Comparison of ENCODE assay signal across 13 mouse cellular contexts in the genomic region with DNA sequence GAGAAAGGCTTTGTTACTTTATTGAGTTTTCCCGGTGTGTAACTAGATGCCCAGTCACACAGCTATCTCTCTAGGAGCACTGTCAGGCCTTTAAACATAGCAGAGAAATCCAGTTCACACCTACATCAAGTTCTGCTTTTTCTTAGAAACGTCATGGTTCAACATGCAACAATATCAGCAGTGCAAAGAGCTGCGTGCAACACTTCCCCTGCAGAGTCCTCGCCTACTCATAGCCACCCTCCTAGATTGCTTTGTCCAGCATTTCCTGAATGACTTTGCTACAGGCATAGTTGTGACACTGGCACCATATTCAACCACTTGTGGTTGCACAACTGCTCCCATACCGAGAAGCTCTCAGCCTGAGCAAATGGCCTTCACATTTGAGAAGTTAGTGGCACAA. TPM values are rescaled to one million over a fixed set of nuclear protein-coding genes. Genes with fewer than 3 reads are reported as not detected.
A peak's percentile ranks its signal among the peaks of the same experiment; 100 is the strongest.
DNase-seq lines count a peak whose midpoint lies in the region; ATAC-seq and TF ChIP-seq lines count a peak whose summit lies in the region.
"Had no signal": no experiment of that assay in that cellular context is flagged by ENCODE, and none has a peak within 500 bp of the region (broad histone marks: within the 10 kb centered on the region; RNA-seq: fewer than 3 reads in every experiment).

No protein-coding gene starts in this region.

- H3K27me3 ChIP-seq in liver, embryonic 11.5 days (replicated peaks; ENCODE audit: control insufficient read depth, insufficient read depth, low read length): no peaks in the 10 kb centered on the region
- H3K27me3 ChIP-seq in lung, embryonic 14.5 days (ENCODE audit: insufficient read depth, low read length): no peaks in the 10 kb centered on the region
- H3K27me3 ChIP-seq: embryonic facial prominence, embryonic 15.5 days; hindbrain, embryonic 13.5 days; lung, embryonic 15.5 days; neural tube, embryonic 12.5 days had no signal

- H3K9ac ChIP-seq in liver, embryonic 11.5 days (ENCODE audit: low read depth, low read length): no peak overlapping the region
- H3K9ac ChIP-seq in lung, embryonic 14.5 days: no peak overlapping the region
- H3K9ac ChIP-seq: embryonic facial prominence, embryonic 15.5 days; hindbrain, embryonic 13.5 days; lung, embryonic 15.5 days; neural tube, embryonic 12.5 days had no signal

- no peak overlapping the region for H3K4me3 ChIP-seq in liver, embryonic 11.5 days (ENCODE audit: low read depth, low read length)
- no peak overlapping the region for H3K4me3 ChIP-seq in lung, embryonic 14.5 days (ENCODE audit: low read depth, low read length)
- H3K4me3 ChIP-seq: embryonic facial prominence, embryonic 15.5 days; hindbrain, embryonic 13.5 days; lung, embryonic 15.5 days; neural tube, embryonic 12.5 days had no signal

- no peak overlapping the region for H3K27ac ChIP-seq in liver, embryonic 11.5 days (ENCODE audit: low read depth, low read length)
- no peak overlapping the region for H3K27ac ChIP-seq in lung, embryonic 14.5 days (ENCODE audit: low read depth)
- H3K27ac ChIP-seq: embryonic facial prominence, embryonic 15.5 days; hindbrain, embryonic 13.5 days; lung, embryonic 15.5 days; neural tube, embryonic 12.5 days had no signal

- WGBS in liver, embryonic 11.5 days: 58% methylated on average over 5 of the region's 5 CpGs
- WGBS in lung, embryonic 14.5 days: 79% methylated on average over 5 of the region's 5 CpGs

- no peak for ATAC-seq in liver, embryonic 11.5 days (replicated peaks; ENCODE audit: low FRiP score)
- ATAC-seq in lung, embryonic 14.5 days (ENCODE audit: insufficient read depth): no peak
- ATAC-seq: Patski had no signal

- H3K4me1 ChIP-seq in liver, embryonic 11.5 days (replicated peaks; ENCODE audit: control insufficient read depth, insufficient read depth, low read length): no peaks in the 10 kb centered on the region
- H3K4me1 ChIP-seq in lung, embryonic 14.5 days (ENCODE audit: insufficient read depth): no peaks in the 10 kb centered on the region
- H3K4me1 ChIP-seq: embryonic facial prominence, embryonic 15.5 days; hindbrain, embryonic 13.5 days; lung, embryonic 15.5 days; neural tube, embryonic 12.5 days had no signal

- DNase-seq in adrenal gland, adult 2 months: peak; percentile 9
- DNase-seq in adrenal gland, adult 18-20 months (ENCODE audit: low spot score in 2 of 2): no peak
- peak; percentile 15 for DNase-seq in liver
- DNase-seq in liver, embryonic 11.5 days (ENCODE audit: low spot score): no peak
- peak; percentile 27 for DNase-seq in lung, embryonic 14.5 days
- peak; percentile 75 to 77 for DNase-seq in spleen, postnatal 36 days (ENCODE audit: low spot score in 2 of 2)
- no peak for DNase-seq in testis, postnatal 14 days (ENCODE audit: low spot score)
- no peak for DNase-seq in ovary, postnatal 36 days (ENCODE audit: low spot score)

- H3K9me3 ChIP-seq in liver, embryonic 11.5 days (ENCODE audit: control insufficient read depth, low read length): no peaks in the 10 kb centered on the region
- H3K9me3 ChIP-seq in lung, embryonic 14.5 days (ENCODE audit: low read depth, low read length): no peaks in the 10 kb centered on the region
- H3K9me3 ChIP-seq: embryonic facial prominence, embryonic 15.5 days; hindbrain, embryonic 13.5 days; lung, embryonic 15.5 days; neural tube, embryonic 12.5 days had no signal

- no peak for TF ChIP-seq CTCF in lung, embryonic 14.5 days (IDR thresholded peaks at IDR 0.05; ENCODE audit: low read depth)

- H3K36me3 ChIP-seq in liver, embryonic 11.5 days (ENCODE audit: control insufficient read depth, insufficient read depth, low read length): no peaks in the 10 kb centered on the region
- no peaks in the 10 kb centered on the region for H3K36me3 ChIP-seq in lung, embryonic 14.5 days (ENCODE audit: insufficient read depth)
- H3K36me3 ChIP-seq: embryonic facial prominence, embryonic 15.5 days; hindbrain, embryonic 13.5 days; lung, embryonic 15.5 days; neural tube, embryonic 12.5 days had no signal

- H3K4me2 ChIP-seq in liver, embryonic 11.5 days: no peak overlapping the region
- no peak overlapping the region for H3K4me2 ChIP-seq in lung, embryonic 14.5 days
- H3K4me2 ChIP-seq: embryonic facial prominence, embryonic 15.5 days; hindbrain, embryonic 13.5 days; lung, embryonic 15.5 days; neural tube, embryonic 12.5 days had no signal

RNA-seq across cellular contexts. Expression of gene Cd84, which starts 10.0 kb away (rescaled TPM):
- 1 to 10 TPM; 4.6 to 5.8 TPM for total RNA-seq in adrenal gland, adult 2 months (2021)
- 0.42 and 0.79 TPM in 2 replicates for polyA plus RNA-seq in adrenal gland, adult 2 months (2012; rRNA removed)
- 10 to 100 TPM in 1 of 2 experiments, 1 to 10 TPM in 1; 3.7 to 11.1 TPM for total RNA-seq in adrenal gland, adult 18-20 months (2021)
- 4.3 and 4.6 TPM in 2 replicates for polyA plus RNA-seq in liver, embryonic 11.5 days (2014; fragmentation: Nextera tagmentation; extraction: Ambion mirVana)
- 1.6 and 2.0 TPM in 2 replicates for polyA plus RNA-seq in lung, embryonic 14.5 days (2014; fragmentation: Nextera tagmentation; extraction: Ambion mirVana)

RNA-seq across cellular contexts. Expression of gene Gm10521, which starts 46.0 kb away (rescaled TPM):
- under 1 TPM; 0.10 to 0.12 TPM for total RNA-seq in adrenal gland, adult 2 months (2021)
- 0.07 and 0.13 TPM in 2 replicates for polyA plus RNA-seq in adrenal gland, adult 2 months (2012; rRNA removed)
- total RNA-seq in adrenal gland, adult 18-20 months (2021): under 1 TPM; 0.10 to 0.51 TPM
- 0.08 TPM in 1 of 2 replicates, not detected in the other for polyA plus RNA-seq in liver, embryonic 11.5 days (2014; fragmentation: Nextera tagmentation; extraction: Ambion mirVana)
- polyA plus RNA-seq in lung, embryonic 14.5 days (2014; fragmentation: Nextera tagmentation; extraction: Ambion mirVana): not detected in 2 replicates
- polyA plus RNA-seq: embryonic facial prominence, embryonic 15.5 days; hindbrain, embryonic 13.5 days; lung, embryonic 15.5 days; neural tube, embryonic 12.5 days; Patski had no signal

Comparison
In these comparisons a context has a peak if more than half of its experiments do, and no peak if none do; other contexts are left out.
1. DNase-seq: peak in adrenal gland, adult 2 months (single experiment), liver (single experiment), lung, embryonic 14.5 days (single experiment) and spleen, postnatal 36 days (2 of 2); none in adrenal gland, adult 18-20 months (0 of 2), liver, embryonic 11.5 days (single experiment), testis, postnatal 14 days (single experiment) and ovary, postnatal 36 days (single experiment).